Mouse (Mus musculus): ENCODE measurements around the gene Rab21. TPM values are rescaled to one million over a fixed set of nuclear protein-coding genes. Genes with fewer than 3 reads are reported as not detected.
A peak's percentile ranks its signal among the peaks of the same experiment; 100 is the strongest.
"Not testable (repeated sequence)": the region's sequence is repeated elsewhere in the genome, so short reads cannot be mapped to it uniquely, and the experiment has no call there.

The Rab21 gene
- polyA plus RNA-seq, 1 experiment = 16.9 TPM

DNA sequence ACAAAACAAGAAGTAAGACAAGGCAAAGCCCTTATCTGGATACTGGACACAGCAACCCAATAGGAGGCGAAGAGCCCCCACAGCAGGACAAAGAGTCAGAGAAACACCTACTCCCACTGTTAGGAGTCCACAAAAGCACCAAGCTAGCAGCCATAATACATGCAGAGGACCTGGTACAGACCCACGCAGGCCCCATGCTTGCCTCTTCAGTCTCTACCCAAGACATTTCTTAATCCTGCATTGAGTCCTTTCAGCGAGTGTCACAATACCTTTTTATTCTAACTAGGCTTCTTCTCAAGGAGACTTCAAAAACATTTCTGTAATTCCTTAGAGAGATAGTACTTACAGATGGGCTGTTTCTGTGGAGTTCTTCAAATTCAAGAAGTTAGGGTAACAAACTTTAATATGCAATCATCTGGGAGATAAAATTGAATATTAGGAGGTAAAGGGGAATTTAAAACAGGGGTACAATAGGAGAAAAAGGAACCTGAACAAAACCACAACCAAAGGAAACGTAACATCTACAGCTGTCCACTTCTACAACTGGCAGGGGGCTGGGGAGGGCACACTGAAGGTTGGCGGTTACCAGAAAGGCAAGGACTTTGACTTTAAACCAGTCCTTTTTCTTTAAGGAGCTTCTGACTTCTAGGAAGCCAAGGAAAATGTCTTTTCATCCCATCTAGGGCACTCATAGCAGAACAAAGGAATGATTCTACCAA, 6.1 kb upstream of the Rab21 start:
- Histone ChIP-seq H3K79me2 (ENCODE audit: control insufficient read depth, insufficient read depth) (no peaks in the 10 kb centered on the region), H3K27me3 (ENCODE audit: control insufficient read depth, insufficient read depth, insufficient read length) (no peaks in the 10 kb centered on the region), H3K4me2 (ENCODE audit: low read depth) (no peak overlapping the region), H3K36me3 (ENCODE audit: control insufficient read depth, insufficient read depth) (no peaks in the 10 kb centered on the region), H3K4me3 (no peak overlapping the region), H3ac (ENCODE audit: control insufficient read depth, insufficient read length) (no peak overlapping the region)
- TF ChIP-seq MAX (IDR thresholded peaks at IDR 0.05; ENCODE audit: low read depth) (no peak), MYOG (IDR thresholded peaks at IDR 0.05; ENCODE audit: control insufficient read depth in 1 of 3, insufficient read depth in 1 of 3, insufficient read length in 2 of 3, low read depth in 2 of 3) (no peak), CEBPB (IDR thresholded peaks at IDR 0.05; ENCODE audit: insufficient read depth, poor library complexity, severe bottlenecking) (no peak), MYOD1 (IDR thresholded peaks at IDR 0.05; ENCODE audit: control insufficient read depth in 1 of 3, insufficient read length in 2 of 3, low read depth in 2 of 3) (no peak)

GRCm38 (mm10) chr10:115318388-115318787, 3.0 kb upstream of the Rab21 start:
- H3K27me3 ChIP-seq (ENCODE audit: control insufficient read depth, insufficient read depth, insufficient read length) = not testable (repeated sequence)

DNA sequence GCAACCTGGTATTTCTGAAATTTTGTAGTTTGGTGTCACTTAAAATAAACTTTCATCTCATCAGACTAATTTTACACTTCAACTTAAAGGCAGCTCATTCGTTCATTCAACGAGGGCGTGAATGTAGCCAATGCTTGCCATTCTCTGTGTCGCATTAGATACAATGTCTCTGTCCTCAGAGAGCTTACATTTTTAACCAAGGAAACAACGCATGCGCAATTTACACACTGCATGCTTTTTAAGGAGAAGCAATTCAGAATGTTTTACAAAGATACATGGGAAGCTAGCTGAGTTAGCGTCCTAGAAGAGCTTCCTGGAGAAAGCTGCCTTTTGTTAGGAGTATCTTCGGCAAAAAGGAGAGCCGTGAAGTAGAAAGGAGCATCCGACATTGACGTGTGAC, 919 bp upstream of the Rab21 start:
- no peak overlapping the region for H3ac ChIP-seq (ENCODE audit: control insufficient read depth, insufficient read length)
- no peaks in the 10 kb centered on the region for H3K27me3 ChIP-seq (ENCODE audit: control insufficient read depth, insufficient read depth, insufficient read length)
- peaks cover 39% of the 10 kb centered on the region for H3K79me2 ChIP-seq (ENCODE audit: control insufficient read depth, insufficient read depth)
- peak overlapping the region; percentile 94 for H3K4me2 ChIP-seq (ENCODE audit: low read depth)
- H3K36me3 ChIP-seq (ENCODE audit: control insufficient read depth, insufficient read depth) = no peaks in the 10 kb centered on the region
- no peak for TF ChIP-seq CEBPB (IDR thresholded peaks at IDR 0.05; ENCODE audit: insufficient read depth, poor library complexity, severe bottlenecking)
- no peak for TF ChIP-seq SRF (IDR thresholded peaks at IDR 0.05; ENCODE audit: control insufficient read depth, insufficient read length, low read depth)
- H3K4me3 ChIP-seq = peak overlapping the region; percentile 76

More at GRCm38 (mm10) chr10:115318388-115318787, 3.0 kb upstream of the Rab21 start:
- H3K79me2 ChIP-seq (ENCODE audit: control insufficient read depth, insufficient read depth) = peaks cover 19% of the 10 kb centered on the region
- H3ac ChIP-seq (ENCODE audit: control insufficient read depth, insufficient read length); H3K4me2 ChIP-seq (ENCODE audit: low read depth); H3K4me3 ChIP-seq; H3K36me3 ChIP-seq (ENCODE audit: control insufficient read depth, insufficient read depth): not testable (repeated sequence)

- no peak for TF ChIP-seq MYOG (IDR thresholded peaks at IDR 0.05; ENCODE audit: control insufficient read depth in 1 of 3, insufficient read depth in 1 of 3, insufficient read length in 2 of 3, low read depth in 2 of 3)
- no peak for TF ChIP-seq TCF3 (IDR thresholded peaks at IDR 0.05; ENCODE audit: insufficient read length, low read depth)
- TF ChIP-seq SRF (IDR thresholded peaks at IDR 0.05; ENCODE audit: control insufficient read depth, insufficient read length, low read depth) = no peak
- TF ChIP-seq CEBPB (IDR thresholded peaks at IDR 0.05; ENCODE audit: insufficient read depth, poor library complexity, severe bottlenecking) = no peak
- no peak for TF ChIP-seq POLR2A (IDR thresholded peaks at IDR 0.05; ENCODE audit: insufficient read length, low read depth)
- H3K27me3 ChIP-seq (ENCODE audit: control insufficient read depth, insufficient read depth, insufficient read length) = no peaks in the 10 kb centered on the region
- H3K36me3 ChIP-seq (ENCODE audit: control insufficient read depth, insufficient read depth) = no peaks in the 10 kb centered on the region
- peak overlapping the region; percentile 44 for H3ac ChIP-seq (ENCODE audit: control insufficient read depth, insufficient read length)
- H3K4me2 ChIP-seq (ENCODE audit: low read depth) = peak overlapping the region; percentile 82
- peaks cover 54% of the 10 kb centered on the region for H3K79me2 ChIP-seq (ENCODE audit: control insufficient read depth, insufficient read depth)
- H3K4me3 ChIP-seq = peak overlapping the region; percentile 76
Measured at GRCm38 (mm10) chr10:115314582-115315452, 577 bp downstream of the Rab21 start.

DNA sequence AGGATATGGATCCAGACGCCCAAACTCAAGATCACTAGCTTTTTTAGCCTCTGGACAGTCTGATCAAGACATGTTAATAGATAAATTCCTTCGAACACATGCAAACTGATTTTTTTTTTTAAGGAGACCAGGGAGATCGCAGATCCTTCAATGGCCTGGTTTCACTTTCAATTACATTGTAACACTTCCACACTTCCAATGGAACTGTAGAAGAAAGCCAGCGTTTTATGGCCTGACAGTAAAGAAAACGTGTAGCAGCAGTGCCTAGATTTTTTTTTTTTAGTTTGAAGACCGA, 1.2 kb downstream of the Rab21 start:
- peaks cover 60% of the 10 kb centered on the region for H3K79me2 ChIP-seq (ENCODE audit: control insufficient read depth, insufficient read depth)
- no peaks in the 10 kb centered on the region for H3K36me3 ChIP-seq (ENCODE audit: control insufficient read depth, insufficient read depth)
- no peak for TF ChIP-seq TCF3 (IDR thresholded peaks at IDR 0.05; ENCODE audit: insufficient read length, low read depth)
- peak overlapping the region; percentile 44 for H3ac ChIP-seq (ENCODE audit: control insufficient read depth, insufficient read length)
- peak overlapping the region; percentile 76 for H3K4me3 ChIP-seq
- H3K4me2 ChIP-seq (ENCODE audit: low read depth) = peak overlapping the region; percentile 82
- no peaks in the 10 kb centered on the region for H3K27me3 ChIP-seq (ENCODE audit: control insufficient read depth, insufficient read depth, insufficient read length)

DNA sequence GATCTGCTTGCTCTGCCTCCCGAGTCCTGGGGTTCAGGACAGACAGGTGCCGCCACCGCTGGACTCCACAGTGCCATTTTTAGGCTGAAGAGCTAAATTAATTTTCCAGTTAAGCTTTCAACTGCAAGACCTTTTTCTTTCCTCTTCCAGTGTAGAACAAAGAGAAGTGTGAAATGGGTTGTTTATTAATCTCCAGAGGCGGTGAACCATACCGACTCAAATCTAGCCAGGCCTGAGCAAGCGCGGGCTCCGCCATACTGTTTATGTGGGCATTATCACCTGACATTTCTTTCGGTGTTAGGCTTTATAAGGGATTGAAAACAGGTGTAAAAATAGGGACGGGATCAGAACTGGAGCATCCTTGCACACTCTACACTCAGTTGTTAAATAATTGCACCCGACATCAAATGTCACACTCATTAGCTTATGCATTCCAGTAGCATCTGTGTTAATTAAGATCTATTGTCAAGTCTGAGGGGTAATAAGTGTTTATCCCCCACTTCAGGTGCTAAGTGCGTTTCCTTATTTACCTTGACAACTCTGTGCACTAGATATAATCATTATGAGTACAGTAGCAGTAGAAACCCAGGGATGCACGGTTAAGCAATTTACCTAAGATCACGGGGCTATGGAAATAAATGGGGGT, 1.6 kb downstream of the Rab21 start:
- H3ac ChIP-seq (ENCODE audit: control insufficient read depth, insufficient read length) = no peak overlapping the region
- TF ChIP-seq POLR2AphosphoS2 (IDR thresholded peaks at IDR 0.05; ENCODE audit: insufficient read length, low read depth) (no peak), E2F4 (IDR thresholded peaks at IDR 0.05; ENCODE audit: insufficient read depth) (no peak), REST (IDR thresholded peaks at IDR 0.05; ENCODE audit: insufficient read depth, insufficient read length) (no peak), MYOG (IDR thresholded peaks at IDR 0.05; ENCODE audit: control insufficient read depth in 1 of 3, insufficient read depth in 1 of 3, insufficient read length in 2 of 3, low read depth in 2 of 3) (no peak), TCF3 (IDR thresholded peaks at IDR 0.05; ENCODE audit: insufficient read length, low read depth) (no peak), POLR2A (IDR thresholded peaks at IDR 0.05; ENCODE audit: insufficient read length, low read depth) (no peak), CEBPB (IDR thresholded peaks at IDR 0.05; ENCODE audit: insufficient read depth, poor library complexity, severe bottlenecking) (no peak), USF1 (IDR thresholded peaks at IDR 0.05; ENCODE audit: low read depth) (no peak), SRF (IDR thresholded peaks at IDR 0.05; ENCODE audit: control insufficient read depth, insufficient read length, low read depth) (no peak), MAX (IDR thresholded peaks at IDR 0.05; ENCODE audit: low read depth) (no peak), MYOD1 (IDR thresholded peaks at IDR 0.05; ENCODE audit: control insufficient read depth in 1 of 3, insufficient read length in 2 of 3, low read depth in 2 of 3) (no peak), TCF12 (IDR thresholded peaks at IDR 0.05; ENCODE audit: insufficient read depth, poor library complexity, severe bottlenecking) (no peak)
- H3K79me2 ChIP-seq (ENCODE audit: control insufficient read depth, insufficient read depth) = peaks cover 65% of the 10 kb centered on the region

More for the DNA sequence above, 1.6 kb downstream of the Rab21 start:
- peak overlapping the region; percentile 82 for H3K4me2 ChIP-seq (ENCODE audit: low read depth)
- H3K27me3 ChIP-seq (ENCODE audit: control insufficient read depth, insufficient read depth, insufficient read length) = no peaks in the 10 kb centered on the region
- H3K4me3 ChIP-seq = peak overlapping the region; percentile 76
- H3K36me3 ChIP-seq (ENCODE audit: control insufficient read depth, insufficient read depth) = no peaks in the 10 kb centered on the region
